ENCODE assay signal across 15 mouse cellular contexts in genomic region chr9:63890717-63891116, GRCm38 (mm10).
DNase-seq lines count a peak whose midpoint lies in the region; ATAC-seq lines count a peak whose summit lies in the region.
"Had no signal": no experiment of that assay in that cellular context is flagged by ENCODE, and none has a peak within 500 bp of the region (broad histone marks: within the 10 kb centered on the region; RNA-seq: fewer than 3 reads in every experiment).

No protein-coding gene starts in this region.

- 62% methylated on average over 5 of the region's 5 CpGs for WGBS in heart, embryonic 10.5 days
- WGBS in kidney, embryonic 15.5 days = 54% methylated on average over 5 of the region's 5 CpGs
- 32% methylated on average over 5 of the region's 5 CpGs for WGBS in stomach, embryonic 16.5 days

- ATAC-seq in kidney, embryonic 15.5 days (replicated peaks; ENCODE audit: low FRiP score) = no peak; the same call in 1 of the 2 replicates
- ATAC-seq in stomach, embryonic 16.5 days (ENCODE audit: insufficient read depth, low FRiP score) = peak; percentile 70; the same call in 1 of the 2 replicates
- ATAC-seq: forebrain, embryonic 15.5 days had no signal

- H3K9me3 ChIP-seq in heart, embryonic 10.5 days = no peaks in the 10 kb centered on the region
- H3K9me3 ChIP-seq in kidney, embryonic 15.5 days (replicated peaks) = no peaks in the 10 kb centered on the region
- H3K9me3 ChIP-seq in stomach, embryonic 16.5 days (replicated peaks; ENCODE audit: control insufficient read depth, low read length) = no peaks in the 10 kb centered on the region
- H3K9me3 ChIP-seq: forebrain, embryonic 15.5 days; hindbrain, embryonic 13.5 days; liver, embryonic 13.5 days; midbrain, embryonic 10.5 days had no signal

- DNase-seq in heart, adult 18-20 months = peak; percentile 16 to 31
- DNase-seq in heart, embryonic 10.5 days (ENCODE audit: low spot score) = no peak
- DNase-seq in kidney, adult 18-20 months = peak; percentile 52
- DNase-seq in kidney, postnatal 25 days = peak; percentile 53 to 78
- DNase-seq in cerebellum, postnatal 4 days (ENCODE audit: low spot score in 2 of 2) = no peak
- no peak for DNase-seq in spleen, postnatal 36 days (ENCODE audit: low spot score in 2 of 2)
- DNase-seq: adrenal gland, postnatal 36 days; gastrocnemius, postnatal 10 days; left cerebral cortex, postnatal 4 days; liver, embryonic 13.5 days had no signal

- H3K4me3 ChIP-seq in heart, embryonic 10.5 days = no peak overlapping the region
- H3K4me3 ChIP-seq in kidney, embryonic 15.5 days (replicated peaks) = no peak overlapping the region
- H3K4me3 ChIP-seq in stomach, embryonic 16.5 days (replicated peaks; ENCODE audit: low read length) = no peak overlapping the region
- H3K4me3 ChIP-seq: forebrain, embryonic 15.5 days; hindbrain, embryonic 13.5 days; liver, embryonic 13.5 days; midbrain, embryonic 10.5 days had no signal

- H3K27ac ChIP-seq in heart, embryonic 10.5 days = no peak overlapping the region
- no peak overlapping the region for H3K27ac ChIP-seq in kidney, embryonic 15.5 days
- no peak overlapping the region for H3K27ac ChIP-seq in stomach, embryonic 16.5 days (ENCODE audit: low read length)
- H3K27ac ChIP-seq: forebrain, embryonic 15.5 days; liver, embryonic 13.5 days; midbrain, embryonic 10.5 days had no signal

- H3K36me3 ChIP-seq in heart, embryonic 10.5 days = no peaks in the 10 kb centered on the region
- no peaks in the 10 kb centered on the region for H3K36me3 ChIP-seq in kidney, embryonic 15.5 days
- H3K36me3 ChIP-seq in stomach, embryonic 16.5 days (ENCODE audit: control insufficient read depth, insufficient read depth, low read length) = no peaks in the 10 kb centered on the region
- H3K36me3 ChIP-seq: forebrain, embryonic 15.5 days; hindbrain, embryonic 13.5 days; liver, embryonic 13.5 days; midbrain, embryonic 10.5 days had no signal

- H3K9ac ChIP-seq in kidney, embryonic 15.5 days = no peak overlapping the region
- H3K9ac ChIP-seq in stomach, embryonic 16.5 days (ENCODE audit: low read length) = no peak overlapping the region
- H3K9ac ChIP-seq: forebrain, embryonic 15.5 days; hindbrain, embryonic 13.5 days; liver, embryonic 13.5 days had no signal

- no peak overlapping the region for H3K4me2 ChIP-seq in kidney, embryonic 15.5 days
- no peak overlapping the region for H3K4me2 ChIP-seq in stomach, embryonic 16.5 days (ENCODE audit: low read depth, low read length)
- H3K4me2 ChIP-seq: forebrain, embryonic 15.5 days; hindbrain, embryonic 13.5 days; liver, embryonic 13.5 days had no signal

- H3K27me3 ChIP-seq in heart, embryonic 10.5 days (ENCODE audit: insufficient read depth, poor library complexity, severe bottlenecking) = no peaks in the 10 kb centered on the region
- no peaks in the 10 kb centered on the region for H3K27me3 ChIP-seq in kidney, embryonic 15.5 days
- no peaks in the 10 kb centered on the region for H3K27me3 ChIP-seq in stomach, embryonic 16.5 days (ENCODE audit: control insufficient read depth, insufficient read depth, low read length)
- H3K27me3 ChIP-seq: forebrain, embryonic 15.5 days; liver, embryonic 13.5 days had no signal

- peaks cover 30% of the 10 kb centered on the region for H3K4me1 ChIP-seq in heart, embryonic 10.5 days
- H3K4me1 ChIP-seq in kidney, embryonic 15.5 days = peaks cover 7% of the 10 kb centered on the region
- 0 out of 2 replicates have a peak, but pooled peaks cover 3% of the 10 kb centered on the region for H3K4me1 ChIP-seq in stomach, embryonic 16.5 days (ENCODE audit: control insufficient read depth, insufficient read depth, low read length)
- H3K4me1 ChIP-seq: liver, embryonic 13.5 days had no signal

Comparison
In these comparisons a context has a peak if more than half of its experiments do, and no peak if none do; other contexts are left out.
1. DNase-seq: peak in heart, adult 18-20 months (2 of 2), kidney, adult 18-20 months (single experiment) and kidney, postnatal 25 days (2 of 2); none in heart, embryonic 10.5 days (single experiment), cerebellum, postnatal 4 days (0 of 2) and spleen, postnatal 36 days (0 of 2).